Mouse (Mus musculus): ENCODE data around the gene Lrmda. TPM values are rescaled to one million over a fixed set of nuclear protein-coding genes. Genes with fewer than 3 reads are reported as not detected.

The Lrmda gene
- polyA plus RNA-seq, 1 experiment from 2014 or later: 0.23 TPM

DNA sequence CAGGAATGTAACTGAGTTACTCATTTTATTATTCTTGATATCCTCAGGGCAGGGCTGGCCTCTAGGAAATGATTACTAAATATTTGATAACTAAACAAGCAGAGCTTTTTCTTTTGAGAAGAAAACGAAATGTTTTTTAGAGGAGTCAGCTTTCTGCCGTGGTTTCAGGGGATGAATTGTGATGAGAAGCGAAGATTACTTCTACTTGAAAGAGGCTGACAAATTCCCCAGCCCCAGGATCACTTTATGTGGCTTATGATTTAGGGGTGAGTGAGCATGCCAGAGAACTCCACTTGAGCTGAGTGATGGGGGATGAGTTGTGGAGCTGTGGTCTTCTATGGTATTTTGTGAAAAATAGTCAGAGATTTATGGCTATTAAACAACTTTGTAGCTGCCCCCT lies 803.4 kb downstream of the Lrmda start:
- H3K27me3 ChIP-seq: no peaks in the 10 kb centered on the region
- no peak overlapping the region for H3K4me2 ChIP-seq (replicated peaks)
- no peak overlapping the region for H3K9ac ChIP-seq (replicated peaks)
- ATAC-seq: no peak
- H3K9me3 ChIP-seq: no peaks in the 10 kb centered on the region
- no peak overlapping the region for H3K27ac ChIP-seq
- WGBS: 64% methylated on average over 3 of the region's 3 CpGs
- H3K4me3 ChIP-seq (replicated peaks): no peak overlapping the region
- H3K36me3 ChIP-seq: no peaks in the 10 kb centered on the region
- no peaks in the 10 kb centered on the region for H3K4me1 ChIP-seq (replicated peaks)

- WGBS: 61% methylated on average over 3 of the region's 3 CpGs
- no peak for ATAC-seq
- Histone ChIP-seq H3K4me3 (replicated peaks) (no peak overlapping the region), H3K36me3 (no peaks in the 10 kb centered on the region), H3K27me3 (no peaks in the 10 kb centered on the region), H3K9ac (replicated peaks) (no peak overlapping the region), H3K4me1 (replicated peaks) (no peaks in the 10 kb centered on the region), H3K9me3 (no peaks in the 10 kb centered on the region), H3K4me2 (replicated peaks) (no peak overlapping the region), H3K27ac (no peak overlapping the region)
These were observed 807.3 kb downstream of the Lrmda start for GRCm38 (mm10) chr14:22826825-22827224.

DNA sequence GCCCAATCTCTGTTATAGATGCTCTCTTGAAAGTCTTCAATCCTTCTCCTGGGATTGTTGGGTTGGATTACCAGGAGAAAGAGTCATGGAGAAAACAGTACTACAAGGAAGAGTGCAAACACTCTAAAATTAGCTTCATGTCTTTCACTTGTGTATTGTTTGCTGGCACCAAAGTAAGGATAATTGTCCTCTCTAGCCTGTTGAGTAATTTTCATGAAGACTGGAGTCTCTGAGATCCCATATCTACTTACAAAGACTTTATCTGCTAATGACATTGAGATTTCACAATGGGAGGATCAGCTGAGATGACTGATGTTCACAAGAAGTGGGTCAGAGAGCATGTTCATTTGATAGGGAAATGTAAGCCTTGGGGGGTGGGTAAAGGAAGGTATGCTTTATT lies 817.5 kb downstream of the Lrmda start:
- Histone ChIP-seq H3K27ac (no peak overlapping the region), H3K9me3 (no peaks in the 10 kb centered on the region), H3K36me3 (no peaks in the 10 kb centered on the region), H3K4me2 (replicated peaks) (no peak overlapping the region), H3K4me1 (replicated peaks) (no peaks in the 10 kb centered on the region), H3K4me3 (replicated peaks) (no peak overlapping the region), H3K9ac (replicated peaks) (no peak overlapping the region), H3K27me3 (no peaks in the 10 kb centered on the region)
- ATAC-seq: no peak

DNA sequence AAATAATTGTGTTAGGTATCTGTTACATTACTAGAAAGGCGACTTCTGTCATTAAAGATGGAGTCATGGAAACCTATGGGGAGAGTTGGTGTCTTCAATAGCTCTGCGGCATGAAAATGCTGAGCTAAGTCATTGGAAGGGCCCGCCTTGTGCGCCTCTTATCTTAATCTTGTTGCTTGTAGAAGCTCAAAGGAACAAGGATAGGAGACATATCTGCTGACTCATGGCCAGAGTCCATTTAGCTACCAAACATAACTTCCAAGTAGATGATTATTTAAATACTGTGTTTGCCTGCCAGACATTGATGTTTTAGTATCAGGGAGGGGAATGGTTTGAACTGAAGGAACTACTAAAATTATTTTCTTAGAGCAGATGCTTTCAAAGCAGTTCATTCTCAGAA lies 821.6 kb downstream of the Lrmda start:
- Histone ChIP-seq H3K9me3 (no peaks in the 10 kb centered on the region), H3K36me3 (no peaks in the 10 kb centered on the region), H3K4me3 (replicated peaks) (no peak overlapping the region), H3K4me2 (replicated peaks) (no peak overlapping the region), H3K4me1 (replicated peaks) (no peaks in the 10 kb centered on the region), H3K27me3 (no peaks in the 10 kb centered on the region), H3K9ac (replicated peaks) (no peak overlapping the region), H3K27ac (no peak overlapping the region)
- WGBS: 96% methylated on average over 4 of the region's 4 CpGs
- ATAC-seq: no peak

DNA sequence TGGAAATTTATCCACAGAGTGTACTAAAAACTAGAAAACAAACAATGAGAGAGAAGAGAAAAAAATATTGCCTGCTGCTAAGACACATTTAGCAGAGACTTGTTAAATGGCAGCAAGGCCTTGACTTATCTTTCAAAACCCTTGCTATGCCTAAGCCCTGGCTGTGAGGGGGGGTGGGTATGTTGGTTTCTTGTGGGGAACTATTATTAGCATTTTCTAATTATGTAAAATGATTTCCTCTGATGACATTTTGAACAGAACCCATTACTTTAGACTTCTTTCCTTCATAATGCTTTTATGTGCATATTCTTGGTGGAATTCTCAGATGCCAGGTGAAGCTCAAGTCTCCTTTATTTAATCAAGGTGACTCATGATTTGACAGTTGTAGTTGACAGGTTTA lies 824.5 kb downstream of the Lrmda start:
- Histone ChIP-seq H3K27me3 (no peaks in the 10 kb centered on the region), H3K4me2 (replicated peaks) (no peak overlapping the region), H3K36me3 (no peaks in the 10 kb centered on the region), H3K9ac (replicated peaks) (no peak overlapping the region), H3K9me3 (no peaks in the 10 kb centered on the region), H3K4me1 (replicated peaks) (no peaks in the 10 kb centered on the region), H3K4me3 (replicated peaks) (no peak overlapping the region), H3K27ac (no peak overlapping the region)
- ATAC-seq: no peak

GRCm38 (mm10) chr14:22845401-22845800 lies 825.9 kb downstream of the Lrmda start:
- Histone ChIP-seq H3K4me1 (replicated peaks) (no peaks in the 10 kb centered on the region), H3K4me2 (replicated peaks) (no peak overlapping the region), H3K27ac (no peak overlapping the region), H3K4me3 (replicated peaks) (no peak overlapping the region), H3K27me3 (no peaks in the 10 kb centered on the region), H3K9me3 (no peaks in the 10 kb centered on the region), H3K36me3 (no peaks in the 10 kb centered on the region), H3K9ac (replicated peaks) (no peak overlapping the region)
- no peak for ATAC-seq
- 87% methylated on average over 4 of the region's 4 CpGs for WGBS

- 86% methylated on average over 5 of the region's 5 CpGs for WGBS
- no peak for ATAC-seq
- no peaks in the 10 kb centered on the region for H3K4me1 ChIP-seq (replicated peaks)
These were observed 827.7 kb downstream of the Lrmda start for GRCm38 (mm10) chr14:22847011-22847786.

DNA sequence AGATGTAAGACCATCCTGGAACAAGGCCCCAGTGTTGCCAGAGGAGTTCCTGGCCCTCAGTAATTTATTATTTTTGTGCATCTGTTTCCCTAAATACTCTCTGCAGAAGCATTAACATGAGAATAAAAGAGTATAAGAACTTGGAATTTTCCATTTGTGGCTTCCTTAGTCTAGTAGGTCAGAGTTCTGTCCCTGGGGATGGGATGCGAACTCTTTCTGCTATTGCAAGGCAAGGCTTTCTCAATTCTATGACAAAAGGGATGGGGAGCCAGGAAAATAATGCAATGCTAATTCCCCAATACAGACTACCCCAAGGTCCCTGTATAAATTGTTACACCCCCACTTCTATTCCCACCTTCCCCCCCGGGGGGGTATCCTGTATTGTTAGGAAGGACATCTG lies 829.6 kb downstream of the Lrmda start:
- WGBS: 86% methylated on average over 2 of the region's 2 CpGs
- ATAC-seq: no peak
- Histone ChIP-seq H3K9ac (replicated peaks) (no peak overlapping the region), H3K9me3 (no peaks in the 10 kb centered on the region), H3K4me1 (replicated peaks) (no peaks in the 10 kb centered on the region), H3K27me3 (no peaks in the 10 kb centered on the region), H3K4me2 (replicated peaks) (no peak overlapping the region), H3K27ac (no peak overlapping the region), H3K4me3 (replicated peaks) (no peak overlapping the region), H3K36me3 (no peaks in the 10 kb centered on the region)

More at GRCm38 (mm10) chr14:22847011-22847786, 827.7 kb downstream of the Lrmda start:
- no peak overlapping the region for H3K4me3 ChIP-seq (replicated peaks)
- no peak overlapping the region for H3K27ac ChIP-seq
- H3K4me2 ChIP-seq (replicated peaks): no peak overlapping the region
- H3K27me3 ChIP-seq: no peaks in the 10 kb centered on the region
- H3K36me3 ChIP-seq: no peaks in the 10 kb centered on the region
- no peak overlapping the region for H3K9ac ChIP-seq (replicated peaks)
- no peaks in the 10 kb centered on the region for H3K9me3 ChIP-seq

DNA sequence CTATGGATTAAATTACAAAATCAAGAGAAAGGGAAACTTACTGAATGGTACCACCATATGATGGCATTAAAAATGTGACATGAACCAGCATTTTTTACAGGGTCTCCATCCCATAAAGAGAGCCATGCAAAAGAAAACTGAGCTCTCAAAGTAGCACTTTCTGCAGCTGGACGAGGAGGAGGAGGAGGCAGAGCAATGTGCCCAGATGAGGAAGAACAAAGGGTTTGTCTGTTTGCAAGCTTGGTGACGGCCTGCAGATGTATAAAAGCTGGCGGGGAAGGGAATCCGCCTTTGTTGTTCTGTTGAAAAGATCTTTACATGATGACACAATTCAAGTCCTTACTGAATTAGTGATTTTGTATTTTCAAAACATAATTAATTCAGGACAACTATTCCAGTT lies 841.1 kb downstream of the Lrmda start:
- Histone ChIP-seq H3K4me3 (replicated peaks) (no peak overlapping the region), H3K36me3 (no peaks in the 10 kb centered on the region), H3K9me3 (no peaks in the 10 kb centered on the region), H3K27ac (no peak overlapping the region), H3K4me1 (replicated peaks) (0 out of 2 replicates have a peak, but pooled peaks cover 2% of the 10 kb centered on the region), H3K9ac (replicated peaks) (no peak overlapping the region), H3K27me3 (0 out of 2 replicates have a peak, but pooled peaks cover 2% of the 10 kb centered on the region), H3K4me2 (replicated peaks) (no peak overlapping the region)
- 29% methylated on average over 4 of the region's 4 CpGs for WGBS
- ATAC-seq: no peak

DNA sequence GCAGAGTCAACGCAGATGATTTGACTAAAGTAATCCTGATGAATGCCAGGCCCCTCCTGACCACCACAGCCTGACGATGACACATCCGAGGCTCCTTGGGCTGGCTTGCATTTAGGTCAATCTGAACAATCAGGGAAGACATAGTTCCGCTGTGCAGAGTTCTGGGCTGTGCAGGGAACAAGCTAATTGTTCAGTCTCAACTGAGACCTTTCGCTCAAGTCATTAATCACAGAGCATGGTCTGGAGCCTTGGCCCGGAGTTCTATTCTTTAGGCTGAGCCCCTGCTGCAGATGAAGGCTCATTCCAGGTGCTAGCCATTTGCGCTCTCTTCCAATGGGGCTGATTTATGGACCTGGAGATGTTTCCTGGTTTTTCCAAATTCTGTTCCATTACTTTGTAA lies 844.6 kb downstream of the Lrmda start:
- Histone ChIP-seq H3K4me3 (replicated peaks) (no peak overlapping the region), H3K4me2 (replicated peaks) (no peak overlapping the region), H3K27me3 (0 out of 2 replicates have a peak, but pooled peaks cover 2% of the 10 kb centered on the region), H3K9ac (replicated peaks) (no peak overlapping the region), H3K9me3 (no peaks in the 10 kb centered on the region), H3K36me3 (no peaks in the 10 kb centered on the region), H3K27ac (no peak overlapping the region), H3K4me1 (replicated peaks) (0 out of 2 replicates have a peak, but pooled peaks cover 2% of the 10 kb centered on the region)
- no peak for ATAC-seq
- 73% methylated on average over 7 of the region's 7 CpGs for WGBS

DNA sequence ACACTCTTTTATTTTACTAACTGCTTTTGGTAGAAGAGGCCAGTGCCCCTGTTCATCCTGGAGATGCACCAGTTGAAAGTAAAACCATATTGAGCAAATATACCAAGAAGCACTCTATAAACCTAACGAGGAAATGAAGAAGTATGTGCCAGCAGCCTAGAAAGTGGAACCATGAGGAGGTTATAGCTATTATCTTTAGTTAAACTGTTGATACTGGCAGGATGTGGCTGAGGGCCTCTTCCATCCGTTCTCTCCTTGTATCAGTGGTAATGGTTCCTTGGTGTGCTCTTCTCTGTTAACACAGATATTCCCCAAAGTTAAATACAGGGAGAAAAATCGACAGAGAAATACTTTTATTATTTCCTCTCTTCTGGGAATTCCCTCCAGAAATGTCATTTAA lies 855.1 kb downstream of the Lrmda start:
- Histone ChIP-seq H3K4me2 (replicated peaks) (no peak overlapping the region), H3K4me1 (replicated peaks) (no peaks in the 10 kb centered on the region), H3K36me3 (no peaks in the 10 kb centered on the region), H3K9ac (replicated peaks) (no peak overlapping the region), H3K9me3 (no peaks in the 10 kb centered on the region), H3K4me3 (replicated peaks) (no peak overlapping the region), H3K27ac (no peak overlapping the region), H3K27me3 (no peaks in the 10 kb centered on the region)
- WGBS: 81% methylated on average over 3 of the region's 3 CpGs
- ATAC-seq: no peak

- H3K27me3 ChIP-seq: no peaks in the 10 kb centered on the region
- no peak for ATAC-seq
- no peak overlapping the region for H3K4me3 ChIP-seq (replicated peaks)
- WGBS: 74% methylated on average over 3 of the region's 3 CpGs
- no peaks in the 10 kb centered on the region for H3K9me3 ChIP-seq
- H3K36me3 ChIP-seq: no peaks in the 10 kb centered on the region
- no peak overlapping the region for H3K4me2 ChIP-seq (replicated peaks)
- no peak overlapping the region for H3K27ac ChIP-seq
- H3K4me1 ChIP-seq (replicated peaks): no peaks in the 10 kb centered on the region
- no peak overlapping the region for H3K9ac ChIP-seq (replicated peaks)
These were observed 867.7 kb downstream of the Lrmda start for GRCm38 (mm10) chr14:22887182-22887581.

DNA sequence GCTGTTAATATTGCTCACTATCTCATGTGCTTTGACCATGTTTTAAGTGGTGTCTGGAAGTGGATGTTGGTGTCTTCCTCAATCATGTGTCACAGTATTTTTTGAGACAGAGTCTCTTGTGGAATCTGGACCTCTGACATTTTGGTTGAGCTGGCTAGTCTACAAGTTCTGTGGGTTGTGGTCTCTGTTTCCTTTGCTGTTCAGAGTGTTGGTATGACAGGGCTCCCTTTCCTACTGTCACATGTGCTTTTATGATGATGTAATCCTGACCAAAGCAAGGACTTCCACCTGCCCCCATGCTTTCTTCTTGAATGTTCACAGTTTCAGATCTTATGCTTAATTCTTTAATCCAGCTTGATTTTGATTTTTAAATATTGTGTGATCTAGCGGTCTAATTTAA lies 879.8 kb downstream of the Lrmda start:
- Histone ChIP-seq H3K27ac (no peak overlapping the region), H3K36me3 (no peaks in the 10 kb centered on the region), H3K4me3 (replicated peaks) (no peak overlapping the region), H3K9me3 (no peaks in the 10 kb centered on the region), H3K27me3 (no peaks in the 10 kb centered on the region), H3K4me1 (replicated peaks) (no peaks in the 10 kb centered on the region), H3K4me2 (replicated peaks) (no peak overlapping the region), H3K9ac (replicated peaks) (no peak overlapping the region)
- WGBS: 95% methylated on average over 1 of the region's 1 CpGs
- ATAC-seq: no peak
